Mouse (Mus musculus) embryonic fibroblast, embryonic 13.5 days (primary cell): Measurements from ENCODE around the gene Rbm20. TPM values are rescaled to one million over a fixed set of nuclear protein-coding genes. Genes with fewer than 3 reads are reported as not detected.

ENCODE experiments used
- H3K27ac ChIP-seq: 2 replicates; pipeline ENCODE4 v1.5.1; 2012; ENCODE audit warnings: low read length, control low read depth, inconsistent platforms; ENCODE audit not compliant: insufficient read depth
- H3K4me1 ChIP-seq: 2 replicates; pipeline ENCODE4 v1.6.1; 2011; ENCODE audit warnings: low read length; ENCODE audit not compliant: control insufficient read depth, insufficient read depth
- H3K4me3 ChIP-seq: 2 replicates; pipeline ENCODE4 v1.5.1; 2011; ENCODE audit warnings: mild to moderate bottlenecking, control low read depth, low read length; ENCODE audit not compliant: insufficient read depth
- CTCF ChIP-seq: IDR thresholded peaks from 2 replicates; pipeline ENCODE4 v1.5.1; 2011; ENCODE audit warnings: mild to moderate bottlenecking, control low read depth, low read length, moderate library complexity, borderline replicate concordance; ENCODE audit not compliant: insufficient read depth
- POLR2A ChIP-seq: IDR thresholded peaks from 2 replicates; pipeline ENCODE4 v1.6.1; 2011; ENCODE audit warnings: low read depth, mild to moderate bottlenecking, control low read depth, low read length, moderate library complexity
- polyA plus RNA-seq: library from polyadenylated mRNA; stranded (reverse); fragments of >200 nt; gene quantifications from 2 replicates; pipeline ENCODE4 v1.2.4, GENCODE M21; 2011; ENCODE audit warnings: low read depth; ENCODE audit not compliant: missing spikeins, insufficient read length

The Rbm20 gene
- 1.5 and 2.4 TPM in 2 replicates for polyA plus RNA-seq

- Histone ChIP-seq H3K4me1 (peaks cover 2% of the 10 kb centered on the region; the same call in 1 of the 2 replicates), H3K4me3 (peak within 1 kb of the TSS; percentile 51), H3K27ac (no peak within 1 kb of the TSS)
- TF ChIP-seq POLR2A (no peak), CTCF (no peak)
Observed at GRCm38 (mm10) chr19:53676718-53677634, at the start of gene Rbm20. Gene Rbm20 (plus strand): TSS chr19:53677306.

DNA sequence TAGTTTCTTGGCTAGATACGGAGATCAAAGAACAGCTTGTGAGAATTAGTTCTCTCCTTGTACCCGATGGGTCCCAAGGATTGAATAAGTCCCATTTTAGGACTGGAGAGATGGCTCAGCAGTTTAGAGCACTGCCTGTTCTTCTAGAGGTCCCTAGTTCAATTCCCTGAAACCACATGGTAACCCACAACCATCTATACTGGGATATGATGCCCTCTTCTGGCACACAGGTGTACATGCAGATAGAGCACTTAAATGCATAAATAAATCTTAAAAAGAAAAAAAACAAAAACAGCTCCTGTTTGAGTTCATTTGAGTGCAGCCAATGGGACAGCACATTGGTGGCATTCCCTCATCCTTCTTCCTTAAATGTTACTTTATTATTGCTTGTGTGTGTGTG, 39.1 kb upstream of the Rbm20 start:
- Histone ChIP-seq H3K4me3 (no peak overlapping the region), H3K27ac (no peak overlapping the region), H3K4me1 (no peaks in the 10 kb centered on the region)
- TF ChIP-seq CTCF (no peak), POLR2A (no peak)

- Histone ChIP-seq H3K27ac (no peak overlapping the region), H3K4me3 (no peak overlapping the region), H3K4me1 (no peaks in the 10 kb centered on the region)
- TF ChIP-seq POLR2A (no peak), CTCF (no peak)
Observed at GRCm38 (mm10) chr19:53638727-53639126, 38.4 kb upstream of the Rbm20 start.

- H3K4me1 ChIP-seq: peaks cover 3% of the 10 kb centered on the region; the same call in 1 of the 2 replicates
- no peak for TF ChIP-seq POLR2A
- TF ChIP-seq CTCF: no peak
- H3K27ac ChIP-seq: no peak overlapping the region
- H3K4me3 ChIP-seq: no peak overlapping the region
Observed at GRCm38 (mm10) chr19:53644020-53644595, 33.0 kb upstream of the Rbm20 start.

DNA sequence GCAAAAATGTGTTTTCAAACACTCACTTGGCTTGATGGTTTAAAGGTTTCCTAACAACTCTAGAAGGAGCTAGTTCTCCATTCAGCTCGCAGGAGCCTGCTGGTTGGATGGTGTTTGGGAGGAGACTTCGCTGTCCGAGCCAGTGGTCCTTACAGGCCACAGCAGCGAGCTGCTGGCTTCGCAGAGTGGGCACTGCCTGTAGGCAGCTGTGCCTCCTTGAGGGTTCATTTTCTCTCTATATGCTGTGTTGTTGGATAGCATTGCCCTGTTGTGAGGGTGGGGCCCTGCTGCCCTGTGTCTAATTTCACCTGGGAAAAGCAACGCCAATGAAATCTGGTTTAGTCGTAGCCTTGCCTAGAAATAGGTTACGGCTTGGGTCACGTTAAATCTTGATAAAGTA, 29.8 kb upstream of the Rbm20 start:
- Histone ChIP-seq H3K27ac (no peak overlapping the region), H3K4me1 (peaks cover 9% of the 10 kb centered on the region), H3K4me3 (no peak overlapping the region)
- TF ChIP-seq POLR2A: no peak
- no peak for TF ChIP-seq CTCF

DNA sequence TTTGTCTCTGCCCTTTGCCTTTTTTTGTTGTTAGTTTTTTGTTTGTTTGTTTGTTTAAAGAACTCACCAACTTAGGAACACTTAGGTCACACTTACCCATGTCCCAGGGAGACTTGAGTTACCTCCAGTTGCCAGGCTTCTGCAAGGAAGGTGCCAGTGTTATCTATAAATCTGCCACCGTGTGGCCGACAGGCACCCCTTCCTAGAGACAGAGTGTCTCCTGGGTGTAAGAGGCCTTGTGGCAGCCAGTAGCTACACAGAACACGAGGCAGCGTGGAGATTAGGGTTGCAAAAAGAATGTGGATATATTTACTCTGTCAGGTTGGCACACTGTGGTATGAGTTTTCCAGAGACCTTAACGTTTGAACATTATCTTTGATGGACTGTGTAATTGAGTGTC, 29.1 kb upstream of the Rbm20 start:
- Histone ChIP-seq H3K27ac (no peak overlapping the region), H3K4me1 (peaks cover 9% of the 10 kb centered on the region), H3K4me3 (no peak overlapping the region)
- TF ChIP-seq CTCF (no peak), POLR2A (no peak)

GRCm38 (mm10) chr19:53648802-53649236, 28.3 kb upstream of the Rbm20 start:
- H3K27ac ChIP-seq: no peak overlapping the region
- no peak for TF ChIP-seq POLR2A
- TF ChIP-seq CTCF: peak; percentile 38; the same call in 1 of the 2 replicates
- no peak overlapping the region for H3K4me3 ChIP-seq
- H3K4me1 ChIP-seq: peaks cover 9% of the 10 kb centered on the region

DNA sequence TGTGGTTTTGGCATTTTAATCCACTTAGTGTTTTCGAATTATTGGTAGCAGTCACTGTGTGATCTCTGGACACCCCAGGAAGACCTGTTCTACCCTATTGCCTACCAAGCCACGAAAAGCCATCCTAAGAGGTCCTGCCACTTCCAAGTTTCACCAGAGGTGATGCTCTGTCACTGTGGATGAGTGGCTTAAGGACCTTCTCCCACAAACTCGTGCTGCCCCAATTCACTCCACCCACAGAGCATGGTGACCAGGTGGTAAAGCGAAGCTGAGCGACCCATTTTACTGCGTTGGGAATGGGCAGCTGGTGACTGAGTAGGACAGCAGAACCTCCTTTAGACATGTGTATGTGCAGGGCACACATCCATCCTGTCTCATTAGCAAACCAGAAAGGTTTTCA, 27.7 kb upstream of the Rbm20 start:
- no peak overlapping the region for H3K4me3 ChIP-seq
- no peak overlapping the region for H3K27ac ChIP-seq
- TF ChIP-seq POLR2A (no peak), CTCF (peak; percentile 4; the same call in 1 of the 2 replicates)
- peaks cover 9% of the 10 kb centered on the region for H3K4me1 ChIP-seq

DNA sequence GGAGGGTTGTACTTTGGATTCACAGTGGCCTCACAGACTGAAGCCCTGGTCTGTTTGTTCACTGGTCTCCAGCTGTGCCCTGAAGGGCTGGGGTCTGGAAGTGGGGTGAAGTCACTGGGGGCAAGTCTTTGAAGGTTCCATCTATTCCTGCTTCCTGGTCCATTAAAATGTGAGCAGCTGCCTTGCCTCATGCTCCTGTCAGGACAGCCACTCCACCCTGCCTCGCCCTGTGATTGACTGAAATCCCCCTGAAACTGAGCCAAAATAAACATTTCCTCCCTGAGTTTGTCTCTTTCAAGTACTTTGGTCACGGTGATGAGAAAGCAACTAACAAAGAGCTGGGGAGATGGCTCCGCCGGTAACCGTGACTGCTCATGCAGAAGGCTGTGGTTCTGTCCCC, 27.3 kb upstream of the Rbm20 start:
- peaks cover 9% of the 10 kb centered on the region for H3K4me1 ChIP-seq
- H3K27ac ChIP-seq: no peak overlapping the region
- H3K4me3 ChIP-seq: no peak overlapping the region
- no peak for TF ChIP-seq POLR2A
- TF ChIP-seq CTCF: no peak

DNA sequence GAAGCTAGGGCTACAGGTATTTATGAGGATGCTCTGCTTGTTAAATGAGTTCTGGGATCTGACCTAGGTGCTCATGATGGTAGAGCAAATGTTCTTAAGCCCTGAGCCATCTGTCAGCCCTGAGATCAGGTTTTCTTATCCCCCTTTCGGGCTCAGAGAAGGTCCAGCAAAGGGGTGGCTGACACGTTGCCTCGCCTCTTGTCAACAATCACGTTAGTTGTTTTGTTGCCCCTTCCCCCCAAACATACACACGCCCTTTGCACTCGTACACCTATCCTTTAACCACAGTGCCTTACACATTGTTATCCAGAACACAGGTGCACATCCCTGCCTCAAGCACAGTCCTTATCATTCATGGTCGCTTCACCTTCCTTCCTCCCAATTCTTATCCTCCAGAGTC, 26.2 kb upstream of the Rbm20 start:
- peaks cover 9% of the 10 kb centered on the region for H3K4me1 ChIP-seq
- no peak for TF ChIP-seq POLR2A
- no peak for TF ChIP-seq CTCF
- no peak overlapping the region for H3K4me3 ChIP-seq
- H3K27ac ChIP-seq: no peak overlapping the region
